Mouse (Mus musculus) hindbrain, embryonic 11.5 days (tissue): ENCODE results near the gene Tax1bp3. TPM values are rescaled to one million over a fixed set of nuclear protein-coding genes. Genes with fewer than 3 reads are reported as not detected.

ENCODE experiments used
- ATAC-seq: fragments of 200-750 bp; cut with Nextera tagmentation; 2 replicates; pipeline ENCODE4 v1.8.0; 2017; ENCODE audit warnings: mild to moderate bottlenecking, moderate TSS enrichment, moderate library complexity; ENCODE audit not compliant: low FRiP score
- DNase-seq: peaks from one replicate; pipeline ENCODE4 v3.0.0-alpha.2; 2015; ENCODE audit warnings: low spot score
- H3K27ac ChIP-seq: fragments of 300-500 bp; sonication (generic); 2 replicates; pipeline ENCODE4 v1.5.1; 2014; ENCODE audit warnings: mild to moderate bottlenecking, low read depth, low read length
- H3K27me3 ChIP-seq: fragments of 300-500 bp; sonication (generic); 2 replicates; pipeline ENCODE4 v1.6.1; 2014; ENCODE audit warnings: mild to moderate bottlenecking, low read length, moderate library complexity, mixed read lengths; ENCODE audit not compliant: control insufficient read depth, insufficient read depth
- H3K36me3 ChIP-seq: fragments of 300-500 bp; sonication (generic); 2 replicates; pipeline ENCODE4 v1.6.1; 2014; ENCODE audit warnings: mild to moderate bottlenecking, low read length, moderate library complexity, mixed read lengths; ENCODE audit not compliant: control insufficient read depth, insufficient read depth
- H3K4me1 ChIP-seq: fragments of 300-500 bp; sonication (generic); replicated peaks from 2 replicates; pipeline ENCODE4 v1.6.1; 2014; ENCODE audit warnings: low read length, mixed read lengths; ENCODE audit not compliant: control insufficient read depth, insufficient read depth
- H3K4me2 ChIP-seq: fragments of 300-500 bp; sonication (generic); replicated peaks from 2 replicates; pipeline ENCODE4 v1.6.1; 2014; ENCODE audit warnings: mild to moderate bottlenecking, low read depth, low read length
- H3K4me3 ChIP-seq: fragments of 300-500 bp; sonication (generic); 2 replicates; pipeline ENCODE4 v1.5.1; 2014; ENCODE audit warnings: low read depth, low read length
- H3K9ac ChIP-seq: fragments of 300-500 bp; sonication (generic); 2 replicates; pipeline ENCODE4 v1.6.1; 2014; ENCODE audit warnings: low read depth, low read length
- H3K9me3 ChIP-seq: fragments of 300-500 bp; sonication (generic); 2 replicates; pipeline ENCODE4 v1.6.1; 2016; ENCODE audit warnings: low read length; ENCODE audit not compliant: control insufficient read depth
- WGBS: fragments of 180-500 bp; shearing (Covaris S2); extraction: QIAGEN DNeasy Blood & Tissue Kit; methylation state at CpG from one replicate; pipeline ENCODE4 v1.1.7; 2014; 5-methylcytosine and 5-hydroxymethylcytosine counted together
- polyA plus RNA-seq: library from polyadenylated mRNA; unstranded; fragments of >200 nt; fragmentation: Nextera tagmentation; extraction: Ambion mirVana; gene quantifications from 2 replicates; pipeline ENCODE4 v1.2.1, GENCODE M21; 2014

Tax1bp3 gene
- polyA plus RNA-seq, 1 experiment from 2014 or later: 223 TPM

DNA sequence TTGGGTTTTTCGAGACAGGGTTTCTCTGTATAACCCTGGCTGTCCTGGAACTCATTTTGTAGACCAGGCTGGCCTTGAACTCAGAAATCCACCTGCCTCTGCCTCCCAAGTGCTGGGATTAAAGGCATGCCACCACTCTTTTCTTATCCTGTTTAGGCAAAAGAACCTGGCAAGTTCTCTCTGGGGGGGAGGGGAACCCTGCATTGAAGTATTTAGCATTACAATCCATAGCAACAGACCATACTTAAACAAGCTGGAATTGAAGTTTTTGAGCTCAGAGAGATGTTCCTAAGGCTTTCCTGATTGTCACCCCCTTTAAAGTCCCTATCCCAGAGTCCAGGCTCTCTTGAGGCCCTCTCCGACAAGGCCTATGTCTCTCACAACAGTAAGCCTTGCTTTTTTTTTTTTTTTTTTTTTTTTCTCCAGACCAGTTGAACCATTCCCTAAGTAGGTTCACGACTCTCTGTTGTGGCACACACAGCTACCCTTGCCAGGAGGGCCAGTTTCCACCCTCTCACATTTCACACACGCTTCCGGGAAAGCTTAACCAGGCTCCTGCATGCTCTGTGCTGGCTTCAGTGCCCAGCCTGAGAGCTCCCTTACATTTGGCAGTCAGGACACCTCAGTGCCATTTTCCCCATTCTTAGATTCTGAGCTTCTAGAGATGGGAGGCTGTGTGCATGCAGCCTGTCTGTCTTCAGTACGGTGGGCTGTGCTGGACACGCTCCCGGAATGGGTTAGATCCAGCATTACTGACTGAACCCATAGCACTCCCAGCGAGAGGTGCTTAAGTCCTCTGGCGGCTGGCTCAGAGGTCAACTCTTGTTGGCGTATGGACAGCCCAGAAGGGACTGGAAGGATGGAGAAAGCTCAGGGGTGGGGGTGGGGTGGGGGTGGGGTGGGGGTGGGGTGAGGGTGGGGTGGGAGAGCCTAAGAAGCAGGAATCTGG, 30.6 kb upstream of the Tax1bp3 start:
- Histone ChIP-seq H3K9ac (no peak overlapping the region), H3K4me1 (no peaks in the 10 kb centered on the region), H3K36me3 (no peaks in the 10 kb centered on the region), H3K27me3 (no peaks in the 10 kb centered on the region), H3K4me2 (no peak overlapping the region), H3K4me3 (no peak overlapping the region), H3K27ac (no peak overlapping the region), H3K9me3 (no peaks in the 10 kb centered on the region)
- WGBS: 57% methylated on average over 10 of the region's 11 CpGs
- no peak for DNase-seq
- no peak for ATAC-seq

DNA sequence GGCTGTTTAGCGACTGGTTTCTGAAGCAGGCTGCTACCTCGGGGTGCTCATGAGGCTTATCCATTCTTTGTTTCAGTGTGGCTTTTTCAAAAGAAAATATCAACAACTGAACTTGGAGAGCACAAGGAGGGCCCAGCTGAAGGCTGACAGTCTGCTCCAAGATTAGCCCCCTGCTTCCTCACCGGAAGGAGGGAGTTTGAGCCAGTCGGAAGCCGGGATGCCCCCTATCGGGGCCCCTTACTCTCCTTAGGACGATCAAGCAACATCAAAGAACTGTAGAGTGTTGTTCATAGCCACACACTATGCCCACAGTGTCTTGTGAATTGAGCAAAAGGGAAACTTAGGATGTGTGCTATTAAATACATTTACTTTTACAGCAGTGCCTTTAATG, 29.9 kb upstream of the Tax1bp3 start:
- H3K27me3 ChIP-seq: no peaks in the 10 kb centered on the region
- no peak overlapping the region for H3K4me3 ChIP-seq
- H3K9me3 ChIP-seq: no peaks in the 10 kb centered on the region
- no peaks in the 10 kb centered on the region for H3K4me1 ChIP-seq
- no peaks in the 10 kb centered on the region for H3K36me3 ChIP-seq
- H3K9ac ChIP-seq: no peak overlapping the region
- 67% methylated on average over 7 of the region's 7 CpGs for WGBS
- DNase-seq (no peak), ATAC-seq (no peak)
- no peak overlapping the region for H3K4me2 ChIP-seq
- no peak overlapping the region for H3K27ac ChIP-seq

- no peak overlapping the region for H3K4me3 ChIP-seq
- H3K27me3 ChIP-seq: no peaks in the 10 kb centered on the region
- H3K36me3 ChIP-seq: no peaks in the 10 kb centered on the region
- no peak overlapping the region for H3K9ac ChIP-seq
- no peak overlapping the region for H3K27ac ChIP-seq
- no peaks in the 10 kb centered on the region for H3K9me3 ChIP-seq
- no peak overlapping the region for H3K4me2 ChIP-seq
- DNase-seq: no peak
- no peak for ATAC-seq
- H3K4me1 ChIP-seq: no peaks in the 10 kb centered on the region
- WGBS: 79% methylated on average over 9 of the region's 9 CpGs
Observed at GRCm38 (mm10) chr11:73148209-73148608, 28.7 kb upstream of the Tax1bp3 start.

DNA sequence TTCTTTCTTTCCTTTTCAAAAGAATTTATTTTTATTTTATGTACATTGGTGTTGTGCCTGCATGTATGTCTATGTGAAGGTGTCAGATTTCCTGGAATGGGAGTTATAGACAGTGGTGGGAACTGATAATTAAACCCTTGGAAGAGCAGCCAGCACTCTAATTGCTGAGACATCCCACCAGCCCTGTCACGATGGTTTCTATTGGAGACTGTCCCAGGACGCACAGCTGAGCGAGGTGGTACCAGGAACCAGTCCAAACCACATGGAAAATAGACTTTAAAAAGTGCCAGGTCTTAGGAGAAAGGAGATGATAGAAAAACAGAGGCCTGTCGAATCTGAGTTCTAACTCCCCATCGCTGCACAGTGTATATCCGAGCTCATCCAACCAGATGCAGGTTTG, 21.8 kb upstream of the Tax1bp3 start:
- no peaks in the 10 kb centered on the region for H3K36me3 ChIP-seq
- peaks cover 7% of the 10 kb centered on the region; the same call in 1 of the 2 replicates for H3K27me3 ChIP-seq
- H3K9ac ChIP-seq: no peak overlapping the region
- WGBS: 85% methylated on average over 6 of the region's 6 CpGs
- no peak overlapping the region for H3K27ac ChIP-seq
- DNase-seq (no peak), ATAC-seq (no peak)
- no peaks in the 10 kb centered on the region for H3K9me3 ChIP-seq
- no peak overlapping the region for H3K4me3 ChIP-seq
- no peak overlapping the region for H3K4me2 ChIP-seq
- peaks cover under 1% of the 10 kb centered on the region; the same call in 1 of the 2 replicates for H3K4me1 ChIP-seq

GRCm38 (mm10) chr11:73159957-73160810, 16.7 kb upstream of the Tax1bp3 start, which contains the start of gene P2rx5:
TSS of gene P2rx5 (plus strand) at chr11:73160421.
- ATAC-seq: peak; percentile 63
- WGBS: 2% methylated on average over 49 of the region's 49 CpGs

DNA sequence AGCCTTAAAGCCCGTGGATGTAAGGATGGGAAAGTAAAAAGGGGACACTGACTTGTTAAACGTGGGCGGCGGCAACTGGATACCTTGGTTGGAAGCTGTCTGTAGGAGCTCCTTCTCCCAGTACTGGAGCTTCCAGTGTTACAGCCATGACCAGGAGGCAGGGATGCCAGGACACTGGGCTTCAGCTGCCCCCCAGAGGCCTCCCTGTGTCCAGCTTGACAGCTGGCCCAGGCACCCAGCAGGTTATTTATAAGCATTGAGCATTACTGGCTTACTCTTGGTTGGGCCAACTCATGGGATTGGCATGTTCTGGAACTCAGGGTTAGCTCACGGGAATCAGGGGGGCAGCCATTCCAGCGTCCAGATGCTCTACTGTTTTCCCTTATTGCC, 16.1 kb upstream of the Tax1bp3 start:
- Histone ChIP-seq H3K27ac (no peak overlapping the region), H3K4me3 (peak overlapping the region; percentile 36), H3K4me1 (peaks cover 3% of the 10 kb centered on the region; the same call in 1 of the 2 replicates), H3K36me3 (no peaks in the 10 kb centered on the region), H3K9ac (no peak overlapping the region; the same call in 1 of the 2 replicates), H3K27me3 (peaks cover 13% of the 10 kb centered on the region), H3K4me2 (peak overlapping the region; percentile 80), H3K9me3 (no peaks in the 10 kb centered on the region)
- WGBS: 34% methylated on average over 6 of the region's 6 CpGs
- DNase-seq (no peak), ATAC-seq (no peak)

More at GRCm38 (mm10) chr11:73159957-73160810, 16.7 kb upstream of the Tax1bp3 start, which contains the start of gene P2rx5:
- Histone ChIP-seq H3K36me3 (no peaks in the 10 kb centered on the region), H3K27me3 (peaks cover 13% of the 10 kb centered on the region), H3K9ac (peak within 1 kb of the TSS; percentile 53; the same call in 1 of the 2 replicates), H3K27ac (no peak within 1 kb of the TSS), H3K4me3 (peak within 1 kb of the TSS; percentile 36), H3K9me3 (no peaks in the 10 kb centered on the region), H3K4me1 (peaks cover 3% of the 10 kb centered on the region; the same call in 1 of the 2 replicates), H3K4me2 (peak within 1 kb of the TSS; percentile 80)
- DNase-seq: peak; percentile 63

- no peak overlapping the region for H3K27ac ChIP-seq
- no peaks in the 10 kb centered on the region for H3K9me3 ChIP-seq
- H3K4me2 ChIP-seq: no peak overlapping the region
- no peak overlapping the region for H3K4me3 ChIP-seq
- H3K36me3 ChIP-seq: no peaks in the 10 kb centered on the region
- peaks cover 3% of the 10 kb centered on the region; the same call in 1 of the 2 replicates for H3K4me1 ChIP-seq
- H3K27me3 ChIP-seq: peaks cover 13% of the 10 kb centered on the region
- H3K9ac ChIP-seq: no peak overlapping the region
- WGBS: 91% methylated on average over 4 of the region's 4 CpGs
- no peak for ATAC-seq
- DNase-seq: no peak
Observed at GRCm38 (mm10) chr11:73161616-73162015, 15.3 kb upstream of the Tax1bp3 start.

GRCm38 (mm10) chr11:73162284-73162683, 14.6 kb upstream of the Tax1bp3 start:
- 72% methylated on average over 5 of the region's 5 CpGs for WGBS
- ATAC-seq (no peak), DNase-seq (no peak)
- Histone ChIP-seq H3K9me3 (no peaks in the 10 kb centered on the region), H3K4me2 (no peak overlapping the region), H3K36me3 (no peaks in the 10 kb centered on the region), H3K4me3 (no peak overlapping the region), H3K27me3 (peaks cover 13% of the 10 kb centered on the region), H3K4me1 (peaks cover 3% of the 10 kb centered on the region; the same call in 1 of the 2 replicates), H3K27ac (no peak overlapping the region), H3K9ac (no peak overlapping the region)
